Mouse (Mus musculus): ENCODE results near the gene Gm815.

GRCm38 (mm10) chr19:26851017-26851782 is 34.5 kb upstream of the Gm815 start:
- TF ChIP-seq EP300 (IDR thresholded peaks at IDR 0.05; ENCODE audit: low read depth) (no peak), CTCF (IDR thresholded peaks at IDR 0.05; ENCODE audit: low read depth) (no peak)
